Mouse (Mus musculus) limb, embryonic 11.5 days (tissue): ENCODE results near the gene Ptf1a. TPM values are rescaled to one million over a fixed set of nuclear protein-coding genes. Genes with fewer than 3 reads are reported as not detected.
A peak's percentile ranks its signal among the peaks of the same experiment; 100 is the strongest.

Experiments used
- ATAC-seq: fragments of 200-750 bp; cut with Nextera tagmentation; 2 replicates; pipeline ENCODE4 v1.8.0; 2017; ENCODE audit warnings: low read depth; ENCODE audit not compliant: insufficient number of reproducible peaks, low FRiP score, low TSS enrichment
- DNase-seq: peaks from one replicate; pipeline ENCODE4 v3.0.0-alpha.2; 2015; ENCODE audit warnings: low spot score
- H3K27ac ChIP-seq: fragments of 300-500 bp; sonication (generic); replicated peaks from 2 replicates; pipeline ENCODE4 v1.5.1; 2014; ENCODE audit warnings: low read depth, mild to moderate bottlenecking, low read length
- H3K27me3 ChIP-seq: fragments of 300-500 bp; sonication (generic); 2 replicates; pipeline ENCODE4 v1.6.1; 2014; ENCODE audit warnings: mild to moderate bottlenecking, low read length, mixed read lengths; ENCODE audit not compliant: control insufficient read depth, insufficient read depth
- H3K36me3 ChIP-seq: fragments of 300-500 bp; sonication (generic); 2 replicates; pipeline ENCODE4 v1.6.1; 2014; ENCODE audit warnings: mild to moderate bottlenecking, low read length, moderate library complexity, mixed read lengths; ENCODE audit not compliant: control insufficient read depth, insufficient read depth
- H3K4me1 ChIP-seq: fragments of 300-500 bp; sonication (generic); 2 replicates; pipeline ENCODE4 v1.6.1; 2014; ENCODE audit warnings: low read length, mixed read lengths; ENCODE audit not compliant: control insufficient read depth, insufficient read depth
- H3K4me2 ChIP-seq: fragments of 300-500 bp; sonication (generic); 2 replicates; pipeline ENCODE4 v1.6.1; 2014; ENCODE audit warnings: low read depth, mild to moderate bottlenecking, moderate library complexity; ENCODE audit not compliant: severe bottlenecking
- H3K4me3 ChIP-seq: fragments of 300-500 bp; sonication (generic); 2 replicates; pipeline ENCODE4 v1.5.1; 2014; ENCODE audit warnings: low read depth, low read length
- H3K9ac ChIP-seq: fragments of 300-500 bp; sonication (generic); 2 replicates; pipeline ENCODE4 v1.6.1; 2014; ENCODE audit warnings: mild to moderate bottlenecking, low read length
- H3K9me3 ChIP-seq: fragments of 300-500 bp; sonication (generic); 2 replicates; pipeline ENCODE4 v1.6.1; 2016; ENCODE audit warnings: low read length; ENCODE audit not compliant: control insufficient read depth
- WGBS: fragments of 180-500 bp; shearing (Covaris S2); extraction: QIAGEN DNeasy Blood & Tissue Kit; methylation state at CpG from one replicate; pipeline ENCODE4 v1.1.7; 2014; 5-methylcytosine and 5-hydroxymethylcytosine counted together
- polyA plus RNA-seq: library from polyadenylated mRNA; unstranded; fragments of >200 nt; fragmentation: Nextera tagmentation; extraction: Ambion mirVana; gene quantifications from 2 replicates; pipeline ENCODE4 v1.2.1, GENCODE M21; 2014

The Ptf1a gene
- polyA plus RNA-seq, 1 experiment from 2014 or later = not detected

GRCm38 (mm10) chr2:19446746-19447145 is 1.3 kb downstream of the Ptf1a start:
- H3K27me3 ChIP-seq = peaks cover 94% of the 10 kb centered on the region
- H3K4me3 ChIP-seq = no peak overlapping the region
- no peak overlapping the region for H3K9ac ChIP-seq
- no peak overlapping the region for H3K4me2 ChIP-seq
- no peak for ATAC-seq
- H3K4me1 ChIP-seq = peaks cover 12% of the 10 kb centered on the region; the same call in 1 of the 2 replicates
- no peak overlapping the region for H3K27ac ChIP-seq
- no peaks in the 10 kb centered on the region for H3K36me3 ChIP-seq
- WGBS = 5% methylated on average over 7 of the region's 7 CpGs
- no peak for DNase-seq
- no peaks in the 10 kb centered on the region for H3K9me3 ChIP-seq

- under 1% methylated on average over 25 of the region's 31 CpGs for WGBS
- 0 out of 2 replicates have a peak, but pooled peaks have one; percentile 45 for ATAC-seq
Observed at GRCm38 (mm10) chr2:19448042-19448700, 2.7 kb downstream of the Ptf1a start.

GRCm38 (mm10) chr2:19449308-19449707 is 3.8 kb downstream of the Ptf1a start:
- no peaks in the 10 kb centered on the region for H3K36me3 ChIP-seq
- ATAC-seq (no peak), DNase-seq (no peak)
- peaks cover 12% of the 10 kb centered on the region; the same call in 1 of the 2 replicates for H3K4me1 ChIP-seq
- no peak overlapping the region for H3K9ac ChIP-seq
- WGBS = 22% methylated on average over 4 of the region's 4 CpGs
- H3K4me2 ChIP-seq = no peak overlapping the region
- H3K4me3 ChIP-seq = no peak overlapping the region
- no peak overlapping the region for H3K27ac ChIP-seq
- H3K9me3 ChIP-seq = no peaks in the 10 kb centered on the region
- H3K27me3 ChIP-seq = peaks cover 95% of the 10 kb centered on the region

More at GRCm38 (mm10) chr2:19448042-19448700, 2.7 kb downstream of the Ptf1a start:
- Histone ChIP-seq H3K27ac (no peak overlapping the region), H3K4me2 (peak overlapping the region; percentile 36), H3K4me3 (peak overlapping the region; percentile 8; the same call in 1 of the 2 replicates), H3K36me3 (no peaks in the 10 kb centered on the region), H3K27me3 (peaks cover 94% of the 10 kb centered on the region), H3K4me1 (peaks cover 12% of the 10 kb centered on the region; the same call in 1 of the 2 replicates), H3K9me3 (no peaks in the 10 kb centered on the region), H3K9ac (no peak overlapping the region)
- DNase-seq = peak; percentile 62

GRCm38 (mm10) chr2:19452531-19453055 is 7.1 kb downstream of the Ptf1a start:
- no peak overlapping the region for H3K9ac ChIP-seq
- H3K27me3 ChIP-seq = peaks cover 73% of the 10 kb centered on the region
- peaks cover 13% of the 10 kb centered on the region; the same call in 1 of the 2 replicates for H3K4me1 ChIP-seq
- H3K4me3 ChIP-seq = 0 out of 2 replicates have a peak overlapping the region, but pooled peaks have one; percentile 5
- H3K9me3 ChIP-seq = no peaks in the 10 kb centered on the region
- no peak overlapping the region for H3K27ac ChIP-seq
- under 1% methylated on average over 19 of the region's 19 CpGs for WGBS
- H3K4me2 ChIP-seq = peak overlapping the region; percentile 23; the same call in 1 of the 2 replicates
- no peak for DNase-seq
- no peak for ATAC-seq
- H3K36me3 ChIP-seq = no peaks in the 10 kb centered on the region

- 3% methylated on average over 5 of the region's 5 CpGs for WGBS
- H3K27ac ChIP-seq = no peak overlapping the region
- peaks cover 50% of the 10 kb centered on the region for H3K27me3 ChIP-seq
- ATAC-seq = no peak
- no peak overlapping the region for H3K4me2 ChIP-seq
- H3K36me3 ChIP-seq = no peaks in the 10 kb centered on the region
- H3K9ac ChIP-seq = no peak overlapping the region
- peak; percentile 32 for DNase-seq
- H3K4me3 ChIP-seq = no peak overlapping the region
- no peaks in the 10 kb centered on the region for H3K9me3 ChIP-seq
- peaks cover 9% of the 10 kb centered on the region; the same call in 1 of the 2 replicates for H3K4me1 ChIP-seq
Observed at GRCm38 (mm10) chr2:19455228-19455627, 9.8 kb downstream of the Ptf1a start.

GRCm38 (mm10) chr2:19455857-19456482 is 10.5 kb downstream of the Ptf1a start:
- Histone ChIP-seq H3K9me3 (no peaks in the 10 kb centered on the region), H3K27ac (no peak overlapping the region), H3K4me3 (no peak overlapping the region), H3K27me3 (peaks cover 43% of the 10 kb centered on the region), H3K4me1 (peaks cover 9% of the 10 kb centered on the region; the same call in 1 of the 2 replicates), H3K4me2 (no peak overlapping the region), H3K9ac (no peak overlapping the region), H3K36me3 (no peaks in the 10 kb centered on the region)
- 5% methylated on average over 10 of the region's 10 CpGs for WGBS
- DNase-seq (no peak), ATAC-seq (no peak)

- H3K4me1 ChIP-seq = peaks cover 9% of the 10 kb centered on the region; the same call in 1 of the 2 replicates
- no peak overlapping the region for H3K4me2 ChIP-seq
- peaks cover 15% of the 10 kb centered on the region for H3K27me3 ChIP-seq
- H3K36me3 ChIP-seq = no peaks in the 10 kb centered on the region
- no peak overlapping the region for H3K4me3 ChIP-seq
- no peak overlapping the region for H3K27ac ChIP-seq
- DNase-seq = no peak
- no peak for ATAC-seq
- no peaks in the 10 kb centered on the region for H3K9me3 ChIP-seq
- WGBS = 62% methylated on average over 2 of the region's 2 CpGs
- no peak overlapping the region for H3K9ac ChIP-seq
Observed at GRCm38 (mm10) chr2:19458785-19459184, 13.3 kb downstream of the Ptf1a start.

GRCm38 (mm10) chr2:19461940-19462339 is 16.5 kb downstream of the Ptf1a start:
- ATAC-seq (no peak), DNase-seq (no peak)
- no peaks in the 10 kb centered on the region for H3K36me3 ChIP-seq
- H3K27ac ChIP-seq = no peak overlapping the region
- H3K27me3 ChIP-seq = peaks cover 3% of the 10 kb centered on the region; the same call in 1 of the 2 replicates
- WGBS = 54% methylated on average over 2 of the region's 2 CpGs
- H3K4me1 ChIP-seq = no peaks in the 10 kb centered on the region
- H3K4me3 ChIP-seq = no peak overlapping the region
- H3K9me3 ChIP-seq = no peaks in the 10 kb centered on the region
- no peak overlapping the region for H3K4me2 ChIP-seq
- no peak overlapping the region for H3K9ac ChIP-seq
